Mouse (Mus musculus): ENCODE results near the gene Fahd1. TPM values are rescaled to one million over a fixed set of nuclear protein-coding genes. Genes with fewer than 3 reads are reported as not detected.

Gene Fahd1
- polyA plus RNA-seq, 1 experiment from 2014 or later: 77.1 TPM

Other genes starting within 250 kb of the Fahd1 start
- gene Tsc2, start 217.7 kb downstream of the Fahd1 start, polyA plus RNA-seq (2015; fragmentation: Nextera tagmentation; extraction: Ambion mirVana): 41.0 and 45.7 TPM in 2 replicates
- gene Nthl1, start 217.7 kb downstream of the Fahd1 start, polyA plus RNA-seq (2015; fragmentation: Nextera tagmentation; extraction: Ambion mirVana): 15.6 and 18.1 TPM in 2 replicates
- 43.9 and 49.2 TPM in 2 replicates for gene Slc9a3r2, start 200.0 kb downstream of the Fahd1 start, polyA plus RNA-seq (2015; fragmentation: Nextera tagmentation; extraction: Ambion mirVana)
- gene Npw, start 191.9 kb downstream of the Fahd1 start, polyA plus RNA-seq (2015; fragmentation: Nextera tagmentation; extraction: Ambion mirVana): 0.30 and 0.56 TPM in 2 replicates
- 20.0 and 20.5 TPM in 2 replicates for gene Zfp598, start 180.7 kb downstream of the Fahd1 start, polyA plus RNA-seq (2015; fragmentation: Nextera tagmentation; extraction: Ambion mirVana)
- gene Syngr3, start 160.4 kb downstream of the Fahd1 start, polyA plus RNA-seq (2015; fragmentation: Nextera tagmentation; extraction: Ambion mirVana): 7.0 and 7.7 TPM in 2 replicates
- gene Gfer, start 154.2 kb downstream of the Fahd1 start, polyA plus RNA-seq (2015; fragmentation: Nextera tagmentation; extraction: Ambion mirVana): 41.8 and 45.9 TPM in 2 replicates
- 10.3 and 10.4 TPM in 2 replicates for gene Noxo1, start 154.1 kb downstream of the Fahd1 start, polyA plus RNA-seq (2015; fragmentation: Nextera tagmentation; extraction: Ambion mirVana)
- gene Tbl3, start 142.7 kb downstream of the Fahd1 start, polyA plus RNA-seq (2015; fragmentation: Nextera tagmentation; extraction: Ambion mirVana): 67.3 and 67.5 TPM in 2 replicates
- gene Rnf151, start 132.3 kb downstream of the Fahd1 start, polyA plus RNA-seq (2015; fragmentation: Nextera tagmentation; extraction: Ambion mirVana): 0.11 and 0.19 TPM in 2 replicates
- gene Rps2, start 132.2 kb downstream of the Fahd1 start, polyA plus RNA-seq (2015; fragmentation: Nextera tagmentation; extraction: Ambion mirVana): 1,514 and 1,667 TPM in 2 replicates
- 303 and 319 TPM in 2 replicates for gene Ndufb10, start 125.9 kb downstream of the Fahd1 start, polyA plus RNA-seq (2015; fragmentation: Nextera tagmentation; extraction: Ambion mirVana)
- gene Rpl3l, start 122.5 kb downstream of the Fahd1 start, polyA plus RNA-seq (2015; fragmentation: Nextera tagmentation; extraction: Ambion mirVana): not detected in 2 replicates
- gene Msrb1, start 113.7 kb downstream of the Fahd1 start, polyA plus RNA-seq (2015; fragmentation: Nextera tagmentation; extraction: Ambion mirVana): 32.4 and 33.9 TPM in 2 replicates
- 0.78 and 0.81 TPM in 2 replicates for gene Hs3st6, start 97.4 kb downstream of the Fahd1 start, polyA plus RNA-seq (2015; fragmentation: Nextera tagmentation; extraction: Ambion mirVana)
- gene Meiob, start 46.1 kb downstream of the Fahd1 start, polyA plus RNA-seq (2015; fragmentation: Nextera tagmentation; extraction: Ambion mirVana): not detected in 2 replicates
- gene Hagh, start 10.2 kb downstream of the Fahd1 start, polyA plus RNA-seq (2015; fragmentation: Nextera tagmentation; extraction: Ambion mirVana): 55.1 and 69.8 TPM in 2 replicates
- gene Igfals, start 15.6 kb upstream of the Fahd1 start, polyA plus RNA-seq (2015; fragmentation: Nextera tagmentation; extraction: Ambion mirVana): 3.4 and 4.4 TPM in 2 replicates
- gene Nubp2, start 36.0 kb upstream of the Fahd1 start, polyA plus RNA-seq (2015; fragmentation: Nextera tagmentation; extraction: Ambion mirVana): 51.5 and 57.9 TPM in 2 replicates
- gene Spsb3, start 36.3 kb upstream of the Fahd1 start, polyA plus RNA-seq (2015; fragmentation: Nextera tagmentation; extraction: Ambion mirVana): 32.0 and 33.4 TPM in 2 replicates
- gene Eme2, start 44.7 kb upstream of the Fahd1 start, polyA plus RNA-seq (2015; fragmentation: Nextera tagmentation; extraction: Ambion mirVana): 27.3 and 27.4 TPM in 2 replicates
- 111 and 117 TPM in 2 replicates for gene Mrps34, start 44.8 kb upstream of the Fahd1 start, polyA plus RNA-seq (2015; fragmentation: Nextera tagmentation; extraction: Ambion mirVana)
- 71.7 and 85.4 TPM in 2 replicates for gene Nme3, start 46.1 kb upstream of the Fahd1 start, polyA plus RNA-seq (2015; fragmentation: Nextera tagmentation; extraction: Ambion mirVana)
- gene Mapk8ip3, start 86.6 kb upstream of the Fahd1 start, polyA plus RNA-seq (2015; fragmentation: Nextera tagmentation; extraction: Ambion mirVana): 22.4 and 23.2 TPM in 2 replicates
- 183 and 187 TPM in 2 replicates for gene Jpt2, start 110.3 kb upstream of the Fahd1 start, polyA plus RNA-seq (2015; fragmentation: Nextera tagmentation; extraction: Ambion mirVana)
- gene Cramp1l, start 165.4 kb upstream of the Fahd1 start, polyA plus RNA-seq (2015; fragmentation: Nextera tagmentation; extraction: Ambion mirVana): 5.2 and 5.3 TPM in 2 replicates
- gene Ift140, start 165.7 kb upstream of the Fahd1 start, polyA plus RNA-seq (2015; fragmentation: Nextera tagmentation; extraction: Ambion mirVana): 12.3 and 14.8 TPM in 2 replicates
- 22.8 and 23.2 TPM in 2 replicates for gene Tmem204, start 233.2 kb upstream of the Fahd1 start, polyA plus RNA-seq (2015; fragmentation: Nextera tagmentation; extraction: Ambion mirVana)